Mouse (Mus musculus): ENCODE data around the gene Stat4.

DNA sequence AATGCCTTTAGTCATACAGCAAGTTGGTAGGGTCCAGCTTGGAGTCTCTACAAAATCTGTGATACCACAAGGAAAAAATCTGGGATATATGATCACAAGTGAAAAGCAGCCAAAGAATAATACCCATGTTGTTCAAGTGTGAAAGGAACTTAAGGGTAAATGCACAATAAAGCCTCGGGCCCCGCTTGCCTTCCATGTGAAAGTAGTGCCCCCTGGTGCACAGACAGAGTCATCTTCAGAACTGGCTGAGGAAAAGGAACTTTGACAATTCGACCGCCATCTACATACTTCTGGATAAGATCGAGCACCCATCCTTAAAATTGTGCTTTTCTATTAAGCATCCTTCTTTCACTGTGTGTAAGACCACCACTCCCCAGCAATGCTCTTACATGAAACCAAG lies 11.6 kb downstream of the Stat4 start:
- TF ChIP-seq CTCF (IDR thresholded peaks at IDR 0.05; ENCODE audit: extremely low read depth, insufficient read depth, insufficient read length, insufficient replicate concordance) (peak; percentile 58; the same call in 1 of the 2 replicates), POLR2A (IDR thresholded peaks at IDR 0.05; ENCODE audit: low read depth, low read length) (no peak)
